Mouse (Mus musculus) urinary bladder, adult 2 months (tissue): ENCODE results near the gene 6430531B16Rik. TPM values are rescaled to one million over a fixed set of nuclear protein-coding genes. Genes with fewer than 3 reads are reported as not detected.

Experiments
- DNase-seq: peaks from one replicate; pipeline ENCODE4 v3.0.0; 2022; ENCODE audit warnings: low spot score
- polyA plus RNA-seq: library from polyadenylated mRNA; depleted of rRNA; stranded (reverse); fragments of >200 nt; gene quantifications from 2 replicates; pipeline ENCODE4 v1.2.3, GENCODE M21; 2012

The 6430531B16Rik gene
- polyA plus RNA-seq, 1 experiment, result 0.70 TPM

DNA sequence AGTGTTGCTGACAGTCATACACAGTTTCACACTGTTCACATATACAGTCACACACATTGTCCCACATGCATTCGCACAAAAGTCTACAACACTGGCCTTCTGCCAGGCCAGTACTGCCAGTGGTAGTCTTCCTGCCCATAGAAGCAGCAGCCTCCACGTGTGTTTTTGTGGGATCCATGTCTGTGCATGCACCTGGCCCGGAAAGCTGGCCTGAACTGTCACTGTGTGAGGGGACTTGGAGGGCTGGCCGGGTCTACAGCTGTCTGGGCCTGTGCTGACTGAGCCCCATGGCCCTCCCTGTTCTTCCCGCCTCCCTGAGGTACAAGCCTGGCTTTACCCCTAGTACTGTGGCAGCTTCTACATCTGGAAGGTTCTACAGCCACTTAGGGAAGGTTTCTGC lies 7.6 kb downstream of the 6430531B16Rik start:
- DNase-seq, result no peak

DNA sequence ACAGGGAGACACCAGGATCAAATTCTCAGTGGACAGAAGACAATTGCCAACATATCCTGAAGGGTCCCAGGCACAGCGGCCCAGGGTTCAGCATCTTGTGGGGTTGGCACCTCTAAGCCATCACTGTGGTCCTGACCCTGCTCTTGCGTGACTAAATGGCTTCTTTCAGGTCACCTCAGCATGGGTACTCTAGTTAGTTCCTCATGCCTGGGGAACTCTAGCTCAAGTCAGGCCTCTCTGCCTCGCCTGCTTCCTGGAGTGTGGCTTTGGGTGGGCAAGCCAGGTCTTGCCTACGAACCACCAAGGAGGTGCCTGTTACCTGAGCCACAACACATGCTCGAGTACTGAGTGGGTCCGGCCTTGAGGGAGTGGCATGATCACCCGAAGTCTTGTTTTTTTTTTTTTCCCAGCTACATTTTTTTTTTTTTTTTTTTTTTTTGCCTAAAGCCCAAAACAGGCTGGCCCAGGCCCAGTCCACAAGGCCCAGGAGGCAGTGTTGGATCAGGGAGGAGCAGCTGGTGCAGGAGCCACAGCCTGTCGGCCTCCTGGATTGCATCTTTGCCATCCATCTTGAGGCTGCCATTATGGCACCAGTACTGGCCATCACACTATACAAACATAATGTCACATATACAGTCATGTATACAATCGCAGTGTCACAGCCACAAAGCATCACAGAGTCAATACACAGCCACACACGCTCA lies 8.2 kb downstream of the 6430531B16Rik start:
- DNase-seq, result peak; percentile 42

DNA sequence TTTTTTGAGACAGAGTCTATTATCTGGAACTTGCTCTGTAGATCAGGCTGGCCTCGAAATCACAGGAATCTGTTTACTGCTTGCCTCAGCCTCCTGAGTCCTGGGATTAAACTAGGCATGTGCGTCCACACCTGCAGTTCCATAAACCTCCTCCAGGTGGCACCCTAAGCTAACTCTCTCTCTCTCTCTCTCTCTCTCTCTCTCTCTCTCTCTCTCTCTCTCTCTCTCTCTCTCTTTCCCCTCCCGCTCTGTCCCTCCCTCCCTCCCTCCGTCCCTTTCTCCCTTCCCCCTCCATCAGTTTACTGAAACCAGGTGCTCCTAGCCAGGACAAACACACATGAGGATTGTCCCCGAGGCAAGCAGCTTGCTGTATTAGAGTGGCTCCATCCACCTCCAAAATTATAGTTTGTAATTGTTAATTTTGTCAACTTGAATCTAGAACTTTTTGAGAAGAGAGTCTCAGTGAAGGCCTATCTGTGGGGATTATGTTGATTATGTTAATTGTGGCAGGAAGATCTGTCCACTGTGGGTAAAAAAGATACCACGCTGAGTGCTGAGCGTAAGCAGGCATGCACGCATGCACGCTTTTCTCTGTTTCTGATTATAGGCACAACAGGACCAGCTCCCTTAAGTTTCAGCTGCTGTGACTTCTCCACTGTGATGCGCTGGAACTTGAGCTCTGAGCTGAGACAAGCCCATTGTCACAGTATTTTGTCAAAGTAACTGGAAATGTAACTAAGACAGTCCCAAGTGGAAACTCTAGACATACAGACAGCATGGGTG lies 9.0 kb downstream of the 6430531B16Rik start:
- no peak for DNase-seq

DNA sequence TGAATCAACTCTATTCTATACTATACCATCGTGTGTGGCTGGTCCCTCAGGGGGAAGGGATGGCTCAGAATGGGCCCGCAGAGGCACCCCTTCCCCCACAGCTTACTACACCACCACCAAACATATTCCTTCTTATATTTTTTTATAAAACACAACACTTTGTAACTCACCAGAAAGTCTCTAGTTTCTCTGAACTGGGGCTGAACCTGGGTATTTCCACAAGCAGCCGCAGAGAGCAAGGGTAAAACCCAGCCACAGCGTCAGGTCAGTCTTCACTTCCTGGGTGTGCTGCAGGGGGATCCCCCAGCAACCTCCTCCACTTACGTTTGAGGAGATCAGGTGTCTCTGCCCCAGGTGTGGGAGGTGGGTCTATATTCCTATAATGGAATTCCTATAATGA lies 10.1 kb downstream of the 6430531B16Rik start:
- no peak for DNase-seq

DNA sequence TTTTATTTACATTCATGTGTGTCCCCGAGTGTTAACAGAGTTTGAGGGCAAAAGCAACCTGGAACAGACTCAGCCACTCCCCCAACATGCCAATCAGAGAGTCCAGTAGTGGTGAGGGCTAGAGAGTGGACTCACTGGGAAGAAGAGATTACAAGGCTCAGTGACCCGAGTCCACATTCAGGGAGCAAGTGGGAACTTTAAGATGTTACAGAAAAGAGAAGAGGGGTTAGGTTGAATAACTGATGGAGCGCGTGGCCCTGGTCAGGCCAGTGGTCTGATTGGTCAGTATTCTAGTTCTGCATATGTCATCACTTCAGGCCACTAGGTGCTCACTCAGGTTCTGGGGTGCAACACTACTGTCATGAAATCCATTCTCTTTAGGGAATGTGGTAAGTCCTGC lies 11.4 kb downstream of the 6430531B16Rik start:
- DNase-seq, result no peak

DNA sequence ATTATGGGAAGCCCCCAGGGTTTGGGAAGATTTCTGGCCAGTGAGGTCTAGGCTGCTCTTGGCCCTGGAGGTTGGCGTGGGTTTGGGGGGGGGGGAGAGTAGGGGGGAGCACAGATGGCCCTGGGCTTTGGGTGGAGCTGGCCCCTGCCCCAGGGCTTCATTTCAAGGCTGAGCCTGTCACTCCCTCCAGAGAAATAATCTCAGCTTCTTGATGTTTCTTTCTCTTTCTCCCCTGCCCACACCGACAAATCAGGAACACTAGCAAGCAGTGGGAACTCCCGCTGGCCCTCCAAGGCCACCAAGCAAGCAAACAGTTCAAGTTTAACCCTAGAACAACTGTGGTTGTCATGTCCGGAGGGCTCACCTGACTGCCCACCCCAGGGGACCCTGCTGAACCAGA lies 14.7 kb downstream of the 6430531B16Rik start:
- DNase-seq, result no peak

DNA sequence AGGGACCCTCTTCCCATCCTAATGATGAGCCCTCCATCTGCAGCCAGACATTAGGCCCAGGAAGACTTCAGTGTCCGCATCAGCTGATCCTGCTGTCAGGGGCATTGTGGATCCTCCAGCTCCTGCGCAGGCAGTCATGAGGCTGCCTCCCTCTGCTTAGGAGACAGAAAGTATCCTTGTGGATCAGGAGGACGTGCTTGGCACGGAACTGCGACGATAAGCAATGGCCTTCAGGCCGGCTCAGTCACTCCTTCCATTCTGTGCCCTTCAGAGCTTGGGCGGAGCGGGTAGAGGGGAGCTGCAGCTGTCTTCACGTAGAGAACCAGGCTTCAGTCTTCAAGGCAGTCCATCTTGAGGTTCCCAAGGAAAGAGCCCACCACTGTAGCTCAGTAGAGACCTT lies 17.4 kb downstream of the 6430531B16Rik start:
- no peak for DNase-seq

DNA sequence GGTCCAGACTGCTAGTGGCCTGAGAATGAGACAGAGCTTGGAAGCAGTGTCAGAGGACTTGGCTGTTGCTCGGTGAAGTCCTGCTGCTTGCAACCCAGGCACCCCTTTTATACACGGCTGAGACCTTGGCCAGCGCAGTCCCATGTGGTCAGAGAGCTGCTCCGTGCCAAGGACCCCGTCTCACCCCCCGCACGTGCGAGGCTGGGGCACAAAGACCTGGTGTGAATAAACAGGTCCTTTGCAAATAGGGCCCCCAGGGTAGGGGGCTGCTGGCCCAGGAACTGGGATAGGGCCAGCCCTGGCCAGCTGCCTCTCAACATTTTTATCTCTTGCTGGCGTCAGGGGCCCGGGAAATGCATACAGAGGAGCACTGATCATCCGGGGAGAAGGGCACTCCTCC lies 20.6 kb downstream of the 6430531B16Rik start:
- no peak for DNase-seq

DNA sequence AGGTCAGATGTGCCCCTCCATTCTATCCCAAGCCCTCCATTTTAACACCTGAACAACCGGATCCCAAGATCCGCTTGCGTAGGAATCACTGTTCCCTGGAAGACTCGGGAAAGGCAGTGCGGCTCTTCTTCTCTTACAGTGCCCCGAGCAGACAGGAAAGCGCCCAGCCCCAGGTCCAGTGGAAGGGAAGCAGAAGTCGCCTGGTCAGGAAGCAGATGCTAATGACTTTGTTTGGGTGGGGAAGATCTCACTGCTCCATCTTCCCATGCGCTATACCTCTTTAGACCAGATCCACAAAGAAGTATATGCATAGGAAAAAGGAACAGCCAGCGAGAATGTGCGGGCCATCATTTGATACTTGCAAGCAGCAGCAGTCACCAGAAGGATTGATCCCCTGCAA lies 21.1 kb downstream of the 6430531B16Rik start:
- no peak for DNase-seq

DNA sequence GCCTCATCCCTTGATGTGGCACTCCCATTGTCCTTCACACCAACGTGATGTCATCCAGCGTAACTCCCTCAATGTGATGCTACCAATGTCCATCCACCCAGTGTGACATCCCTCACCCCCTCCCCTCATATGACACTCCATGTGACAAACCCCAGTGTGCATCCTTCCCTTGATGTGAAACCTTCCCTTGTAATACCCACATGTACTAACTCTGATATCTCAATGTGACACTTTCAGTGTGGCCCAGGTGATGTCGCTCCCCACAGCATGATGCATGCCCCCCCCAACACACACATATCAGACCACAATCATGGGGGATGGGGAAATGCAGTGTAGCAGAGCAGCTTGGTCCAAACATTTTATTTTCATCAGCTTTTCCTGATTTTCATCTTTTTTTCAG lies 21.9 kb downstream of the 6430531B16Rik start:
- no peak for DNase-seq

DNA sequence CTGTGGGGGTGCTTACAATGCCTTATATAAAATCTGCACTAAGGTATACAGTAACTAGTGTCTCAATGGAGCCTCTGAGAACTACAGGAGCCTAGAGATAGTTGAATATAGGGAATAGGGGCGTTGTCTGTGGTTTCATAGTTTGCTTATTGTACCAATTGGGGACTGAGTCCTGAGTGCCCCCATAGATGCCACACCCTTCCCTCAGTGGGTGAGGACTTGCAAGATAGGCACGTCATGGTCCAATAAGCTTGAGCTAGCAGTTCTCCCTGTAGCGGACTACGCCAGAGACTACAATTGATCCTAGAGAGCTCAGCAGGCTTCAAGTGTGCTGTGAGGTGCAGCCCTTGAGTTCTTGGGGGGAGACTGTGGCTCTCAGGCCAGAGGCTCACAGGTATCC lies 23.1 kb downstream of the 6430531B16Rik start:
- no peak for DNase-seq

DNA sequence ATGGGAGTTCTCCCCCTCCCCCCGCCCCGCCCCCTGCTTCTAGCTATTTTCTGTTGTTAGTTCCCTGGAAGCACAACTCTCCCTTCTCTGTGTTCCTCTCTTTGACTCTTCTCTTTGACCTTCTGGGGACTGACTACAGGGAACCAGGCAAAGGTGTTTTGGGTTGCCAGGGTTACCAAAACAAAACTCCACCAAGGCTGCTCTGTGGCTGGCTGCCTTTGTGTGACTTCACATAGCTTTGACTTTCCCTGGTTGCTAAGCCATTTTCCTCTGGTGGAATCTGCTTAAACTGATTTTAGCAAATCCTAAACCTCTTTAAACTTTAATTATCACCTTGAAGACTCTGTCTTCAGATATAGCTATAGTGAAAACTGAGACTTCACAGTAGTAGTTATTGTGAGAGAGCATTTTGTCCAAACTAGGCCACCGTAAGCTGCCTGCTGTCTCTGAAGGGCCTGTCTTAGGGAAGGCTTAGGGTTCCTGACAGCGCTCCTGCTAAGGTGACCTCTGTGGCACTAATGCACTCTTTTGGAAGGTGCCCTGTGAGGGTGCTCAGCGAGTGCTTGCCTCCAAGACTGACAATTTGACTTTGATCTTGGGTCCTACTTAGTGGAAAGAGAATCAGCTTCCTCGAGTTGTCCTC lies 26.4 kb downstream of the 6430531B16Rik start:
- DNase-seq, result no peak

DNA sequence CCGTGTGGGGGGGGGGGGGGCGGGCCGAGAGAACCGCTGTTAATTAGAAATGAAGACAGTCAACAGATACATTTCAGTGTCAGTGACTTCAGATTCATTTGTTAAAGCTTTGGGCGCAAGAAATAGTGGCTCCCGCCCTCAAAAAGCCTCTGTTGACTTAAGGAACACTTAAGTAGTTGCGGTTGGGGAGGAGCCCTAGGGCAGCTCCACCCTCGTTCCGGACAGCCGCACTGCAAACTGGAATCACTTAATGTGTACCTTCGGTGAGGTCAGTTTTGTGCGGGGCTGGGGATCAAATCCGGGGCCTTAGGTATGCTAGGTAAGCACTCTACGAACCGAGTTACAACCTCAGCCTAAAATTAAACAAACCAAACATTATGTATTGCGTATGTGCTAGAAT lies 27.5 kb downstream of the 6430531B16Rik start:
- DNase-seq, result no peak

DNA sequence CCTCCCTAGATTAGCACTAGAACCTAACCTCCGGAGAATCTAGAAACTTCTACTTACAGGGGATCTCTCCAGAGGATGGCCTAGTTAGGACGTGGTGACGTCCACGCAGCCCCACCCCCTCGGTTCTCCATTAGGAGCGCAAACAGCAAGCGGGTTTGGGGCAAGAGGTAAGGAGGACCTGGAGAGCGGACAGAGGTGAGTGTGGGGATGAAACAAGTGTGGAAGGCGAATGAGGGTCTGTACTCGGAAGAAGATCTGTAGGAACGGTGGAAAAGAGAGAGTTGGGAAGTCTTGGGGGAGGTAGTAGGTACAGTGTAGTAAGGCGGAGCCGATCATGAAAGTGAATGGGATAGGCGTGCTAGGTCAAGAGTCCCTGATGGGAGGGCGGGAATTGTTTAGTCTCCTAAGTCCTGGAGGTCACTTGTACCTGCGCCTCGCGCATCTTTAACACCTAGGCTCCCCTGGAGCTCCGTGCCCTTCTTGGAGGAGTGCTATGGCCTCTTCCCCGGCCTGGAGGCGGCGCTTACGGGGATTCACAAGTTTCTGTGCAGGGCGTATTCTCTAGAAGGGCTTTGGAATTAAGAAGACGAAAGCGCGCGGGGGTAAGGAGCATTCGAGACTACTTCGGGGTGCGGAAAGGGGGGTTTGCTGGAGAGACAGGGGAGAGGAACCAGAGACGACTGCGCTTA lies 28.1 kb downstream of the 6430531B16Rik start:
- no peak for DNase-seq

DNA sequence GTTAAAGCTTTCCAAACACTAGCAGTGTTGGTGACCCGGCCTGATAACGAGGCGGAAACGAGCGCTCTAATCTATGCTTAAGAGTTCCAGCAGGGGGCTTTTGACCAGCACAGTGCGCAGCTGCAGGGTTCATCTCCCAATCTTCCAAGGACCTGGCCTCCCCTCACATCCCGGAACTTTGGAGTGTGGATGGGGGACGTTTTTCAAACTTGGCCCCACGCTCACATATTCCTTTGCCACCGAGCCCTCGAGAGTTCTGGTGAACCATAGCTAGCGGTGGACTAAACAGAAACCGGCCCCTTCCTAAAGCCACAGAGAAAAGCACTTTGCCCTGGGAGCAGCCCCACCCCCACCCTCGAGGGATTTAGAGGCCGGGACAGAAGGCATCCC lies 28.7 kb downstream of the 6430531B16Rik start:
- DNase-seq, result peak; percentile 27

DNA sequence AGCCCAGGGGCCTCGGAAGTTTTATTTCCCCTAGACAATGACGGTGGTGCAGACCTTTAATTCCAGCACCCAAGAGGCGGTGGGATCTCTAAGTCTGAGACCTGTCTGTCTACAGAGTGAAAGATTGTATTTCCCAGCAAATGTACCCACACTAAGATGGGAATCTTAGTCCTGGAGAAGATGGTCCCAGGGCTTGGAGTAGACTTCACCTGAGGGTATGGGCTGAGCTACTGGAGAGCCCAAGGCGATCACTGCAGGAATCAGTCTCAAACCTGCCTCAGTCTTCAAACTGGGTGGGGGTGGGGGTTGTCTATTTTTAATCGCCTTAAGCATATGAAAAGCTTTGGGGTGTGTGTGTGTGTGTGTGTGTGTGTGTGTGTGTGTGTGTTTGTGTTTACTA lies 32.5 kb downstream of the 6430531B16Rik start:
- no peak for DNase-seq

DNA sequence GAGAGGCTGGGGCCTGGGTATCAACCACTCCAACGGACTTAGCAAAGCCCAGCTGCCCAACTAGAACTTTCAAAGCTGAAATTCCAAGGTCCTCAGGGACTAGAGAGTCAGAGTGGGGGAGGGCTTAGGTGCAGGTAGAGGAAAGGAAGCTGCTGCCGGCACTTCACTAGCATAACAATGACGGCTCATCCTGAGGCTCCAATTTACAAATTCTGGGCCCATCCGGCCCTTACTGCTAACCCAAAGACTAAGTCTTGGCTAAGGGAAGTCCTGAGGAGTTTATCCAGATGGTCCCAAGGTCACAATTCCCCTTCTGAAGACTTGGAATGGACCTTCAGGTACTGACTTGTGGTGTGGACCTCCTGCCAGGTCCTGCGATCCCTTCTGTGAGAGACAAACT lies 33.0 kb downstream of the 6430531B16Rik start:
- DNase-seq, result no peak

DNA sequence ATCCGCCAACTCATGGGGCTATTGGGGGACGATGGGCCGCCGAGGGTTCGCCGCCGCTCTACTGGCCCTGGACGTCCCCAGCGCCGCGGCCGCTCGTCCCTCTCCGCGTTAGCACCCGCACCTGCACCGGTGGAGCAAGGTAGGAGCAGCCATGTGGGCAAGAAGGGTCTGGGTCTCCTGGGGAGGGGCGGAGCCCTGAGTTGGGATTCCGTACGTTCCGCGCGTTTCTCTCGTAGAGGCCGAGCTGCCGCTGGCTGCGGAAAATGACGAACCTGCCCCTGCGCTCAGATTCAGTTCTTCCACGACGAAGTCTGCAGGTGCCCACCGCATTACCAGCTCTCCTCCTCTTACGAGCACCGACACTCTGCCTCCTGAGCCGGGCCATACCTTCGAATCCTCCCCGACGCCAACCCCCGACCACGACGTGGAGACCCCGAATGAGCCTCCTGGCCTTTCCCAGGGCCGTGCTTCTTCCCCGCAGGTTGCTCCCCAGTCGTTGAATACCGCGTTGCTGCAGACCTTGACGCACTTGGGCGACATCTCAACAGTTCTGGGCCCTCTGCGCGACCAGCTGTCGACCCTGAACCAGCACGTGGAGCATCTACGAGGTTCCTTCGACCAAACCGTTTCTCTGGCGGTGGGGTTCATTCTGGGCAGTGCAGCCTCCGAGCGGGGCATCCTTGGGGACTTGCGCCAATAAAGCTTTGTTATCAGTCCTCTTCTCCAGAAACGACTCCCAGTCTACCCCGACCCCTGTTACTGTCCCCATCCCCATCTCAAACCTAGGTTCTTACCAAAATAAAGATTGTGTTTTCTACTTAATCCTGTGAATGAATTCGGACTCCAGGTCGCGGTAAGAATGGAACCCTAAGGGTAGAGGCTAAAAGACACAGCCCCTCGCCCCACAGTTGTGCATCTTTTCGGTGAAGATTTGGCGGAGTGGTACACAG lies 34.0 kb downstream of the 6430531B16Rik start:
- no peak for DNase-seq

DNA sequence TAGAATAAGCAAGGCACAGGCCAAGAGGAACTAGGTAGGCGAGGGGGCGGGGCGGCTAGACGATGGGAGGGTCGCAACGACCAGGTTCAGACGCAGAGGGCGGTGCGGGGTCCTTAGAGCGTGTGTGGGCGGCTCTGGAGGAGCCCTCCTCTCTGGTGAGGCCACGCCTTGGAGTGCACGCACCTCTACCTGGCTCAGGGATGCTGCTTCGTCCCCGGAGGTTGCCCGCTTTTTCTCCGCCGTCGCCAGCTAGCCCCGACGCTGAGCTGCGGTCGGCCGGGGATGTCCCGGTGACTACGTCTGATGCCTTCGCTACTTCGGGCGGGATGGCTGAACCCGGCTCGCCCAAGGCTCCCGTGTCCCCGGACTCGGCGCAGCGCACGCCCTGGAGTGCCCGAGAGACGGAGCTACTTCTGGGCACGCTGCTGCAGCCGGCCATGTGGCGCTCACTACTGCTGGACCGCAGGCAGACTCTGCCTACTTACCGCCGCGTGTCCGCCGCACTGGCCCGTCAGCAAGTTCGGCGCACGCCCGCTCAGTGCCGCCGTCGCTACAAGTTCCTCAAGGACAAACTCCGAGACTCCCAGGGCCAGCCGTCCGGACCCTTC lies 34.8 kb downstream of the 6430531B16Rik start, which contains the start of gene Utf1:
Gene Utf1 (plus strand): TSS at position 116 of the 608 bp plus-strand sequence.
- DNase-seq, result peak; percentile 28

DNA sequence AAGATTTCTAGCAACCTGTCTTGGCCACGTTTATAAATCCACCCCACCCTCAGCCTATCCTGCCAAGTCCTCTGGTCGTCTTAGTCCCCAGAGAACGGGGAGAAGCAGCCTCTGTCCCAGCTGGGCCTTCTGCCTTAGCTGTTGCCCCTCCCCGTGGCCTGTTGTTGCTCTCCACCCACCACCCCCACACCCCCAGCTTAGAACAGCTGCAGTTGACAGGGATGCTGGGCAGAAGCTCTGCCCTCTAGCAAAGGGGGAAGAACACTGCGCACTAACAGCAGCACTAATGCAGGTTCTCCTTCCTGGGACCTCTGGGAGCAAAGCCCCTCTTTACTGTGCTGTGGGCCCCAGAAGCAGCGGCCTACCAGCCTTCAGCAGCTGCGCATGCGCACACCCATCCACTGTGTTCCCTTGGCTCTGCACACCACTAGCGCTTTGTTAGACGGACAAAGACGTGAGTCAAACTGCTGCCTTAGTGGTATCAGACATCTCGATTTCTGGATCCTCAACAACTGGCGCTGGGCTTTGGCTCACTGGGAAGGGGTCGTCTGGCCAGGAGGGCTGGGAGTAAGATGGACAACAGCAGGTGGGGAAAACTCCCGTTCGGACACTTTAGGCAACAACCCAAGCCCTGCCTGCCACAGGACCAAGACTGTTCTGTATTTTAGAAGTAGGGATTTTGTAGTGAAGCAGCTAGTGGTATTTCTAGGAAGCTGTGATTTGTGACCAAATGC lies 37.9 kb downstream of the 6430531B16Rik start:
- DNase-seq, result no peak
